Mouse (Mus musculus): Measurements from ENCODE around the gene Rcbtb1. TPM values are rescaled to one million over a fixed set of nuclear protein-coding genes. Genes with fewer than 3 reads are reported as not detected.

Gene Rcbtb1
- polyA plus RNA-seq, 1 experiment = 10.5 TPM

DNA sequence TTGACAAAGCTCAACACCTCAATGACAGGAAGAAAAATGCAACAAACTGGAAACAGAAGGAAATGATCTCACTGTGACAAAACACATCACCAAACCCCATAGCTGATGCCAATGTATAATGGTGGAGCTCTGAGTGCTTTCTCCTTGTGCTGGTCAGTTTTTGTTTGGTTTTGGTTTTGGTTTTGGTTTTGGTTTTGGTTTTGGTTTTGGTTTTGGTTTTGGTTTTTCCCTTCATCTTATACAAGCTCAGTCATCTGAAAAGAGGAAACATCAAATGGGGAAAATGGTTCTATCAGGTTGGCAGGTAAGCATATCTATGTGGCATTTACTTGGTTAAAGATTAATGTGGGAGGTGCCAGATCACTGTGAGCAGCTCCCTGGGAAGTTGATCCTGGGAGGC, 15.5 kb upstream of the Rcbtb1 start:
- Histone ChIP-seq H3K27me3 (ENCODE audit: control insufficient read depth, insufficient read depth, insufficient read length) (no peaks in the 10 kb centered on the region), H3K79me3 (ENCODE audit: low read depth) (no peaks in the 10 kb centered on the region), H3K79me2 (ENCODE audit: control insufficient read depth, insufficient read depth) (no peaks in the 10 kb centered on the region), H3ac (ENCODE audit: control insufficient read depth, insufficient read length, low read depth) (no peak overlapping the region), H3K4me3 (ENCODE audit: insufficient read depth, poor library complexity, severe bottlenecking) (no peak overlapping the region), H3K36me3 (ENCODE audit: control insufficient read depth, insufficient read depth) (no peaks in the 10 kb centered on the region)
- TF ChIP-seq MYOG (IDR thresholded peaks at IDR 0.05; ENCODE audit: control insufficient read depth, extremely low read depth, insufficient read length) = no peak
- TF ChIP-seq CTCF (IDR thresholded peaks at IDR 0.05; ENCODE audit: control insufficient read depth, insufficient read depth, insufficient read length) = no peak
- no peak for TF ChIP-seq MYOD1 (IDR thresholded peaks at IDR 0.05; ENCODE audit: control insufficient read depth, insufficient read length, low read depth)
- TF ChIP-seq USF1 (IDR thresholded peaks at IDR 0.05; ENCODE audit: low read depth) = no peak

DNA sequence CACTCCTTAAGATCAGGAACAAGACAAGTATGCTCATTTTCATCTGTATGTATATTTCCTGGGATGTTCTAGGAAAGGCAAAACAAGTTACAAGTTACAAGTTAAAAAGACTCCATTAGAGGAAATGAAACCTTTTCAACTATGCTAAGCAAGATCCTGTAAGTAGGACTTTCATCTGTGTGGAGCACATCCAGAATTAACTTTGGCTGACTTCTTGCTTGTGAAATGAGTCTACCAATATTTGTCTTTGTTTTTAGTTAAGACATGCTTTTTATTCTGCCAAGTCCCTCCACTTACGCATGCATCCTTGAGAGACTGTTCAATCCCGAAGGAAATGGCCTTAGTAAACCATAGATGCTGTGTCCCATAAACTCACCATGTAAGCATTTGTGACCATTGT, 14.9 kb upstream of the Rcbtb1 start:
- no peaks in the 10 kb centered on the region for H3K79me3 ChIP-seq (ENCODE audit: low read depth)
- no peaks in the 10 kb centered on the region for H3K36me3 ChIP-seq (ENCODE audit: control insufficient read depth, insufficient read depth)
- H3ac ChIP-seq (ENCODE audit: control insufficient read depth, insufficient read length, low read depth) = no peak overlapping the region
- no peaks in the 10 kb centered on the region for H3K27me3 ChIP-seq (ENCODE audit: control insufficient read depth, insufficient read depth, insufficient read length)
- TF ChIP-seq CTCF (IDR thresholded peaks at IDR 0.05; ENCODE audit: control insufficient read depth, insufficient read depth, insufficient read length) (no peak), MYOD1 (IDR thresholded peaks at IDR 0.05; ENCODE audit: control insufficient read depth, insufficient read length, low read depth) (no peak), MYOG (IDR thresholded peaks at IDR 0.05; ENCODE audit: control insufficient read depth, extremely low read depth, insufficient read length) (no peak)
- H3K79me2 ChIP-seq (ENCODE audit: control insufficient read depth, insufficient read depth) = no peaks in the 10 kb centered on the region
- H3K4me3 ChIP-seq (ENCODE audit: insufficient read depth, poor library complexity, severe bottlenecking) = no peak overlapping the region

DNA sequence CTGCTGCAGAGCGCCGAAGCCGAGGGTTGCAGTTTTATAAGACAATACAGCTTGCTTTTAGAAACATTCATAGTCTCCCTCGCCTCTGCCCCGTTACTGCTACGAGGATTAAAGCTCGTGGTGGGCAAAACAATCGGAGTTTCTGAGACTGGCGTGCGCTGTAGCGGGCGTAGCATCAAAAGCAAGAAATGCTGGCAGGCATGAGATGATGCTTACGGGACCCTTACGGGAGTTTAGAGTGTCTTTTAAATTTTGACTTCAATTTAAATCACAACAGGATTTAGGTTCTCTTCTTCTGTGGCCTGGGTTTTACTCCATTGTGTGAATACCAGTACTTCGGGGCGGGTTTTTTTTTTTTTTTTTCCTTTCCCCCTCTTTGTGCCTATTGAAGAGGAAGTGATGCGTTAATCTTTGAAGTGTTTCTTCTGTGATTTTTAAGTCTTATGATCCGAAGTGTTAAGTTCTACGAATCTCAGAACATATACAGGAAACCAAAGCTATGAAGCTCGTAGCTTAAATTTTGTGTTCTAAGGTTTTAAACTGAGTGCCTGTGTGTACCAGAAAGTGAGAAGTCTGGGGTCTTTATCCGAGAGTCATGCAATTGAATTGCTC, 701 bp downstream of the Rcbtb1 start:
- Histone ChIP-seq H3K79me2 (ENCODE audit: control insufficient read depth, insufficient read depth) (peaks cover 55% of the 10 kb centered on the region), H3K27me3 (ENCODE audit: control insufficient read depth, insufficient read depth, insufficient read length) (no peaks in the 10 kb centered on the region), H3K4me3 (ENCODE audit: insufficient read depth, poor library complexity, severe bottlenecking) (peak overlapping the region; percentile 79), H3K36me3 (ENCODE audit: control insufficient read depth, insufficient read depth) (no peaks in the 10 kb centered on the region), H3ac (ENCODE audit: control insufficient read depth, insufficient read length, low read depth) (peak overlapping the region; percentile 91), H3K79me3 (ENCODE audit: low read depth) (peaks cover 32% of the 10 kb centered on the region)
- no peak for TF ChIP-seq MYOG (IDR thresholded peaks at IDR 0.05; ENCODE audit: control insufficient read depth, extremely low read depth, insufficient read length)
- TF ChIP-seq CEBPB (IDR thresholded peaks at IDR 0.05; ENCODE audit: low read depth) = no peak
- TF ChIP-seq CTCF (IDR thresholded peaks at IDR 0.05; ENCODE audit: control insufficient read depth, insufficient read depth, insufficient read length) = no peak
- no peak for TF ChIP-seq USF1 (IDR thresholded peaks at IDR 0.05; ENCODE audit: low read depth)
- no peak for TF ChIP-seq MYOD1 (IDR thresholded peaks at IDR 0.05; ENCODE audit: control insufficient read depth, insufficient read length, low read depth)

DNA sequence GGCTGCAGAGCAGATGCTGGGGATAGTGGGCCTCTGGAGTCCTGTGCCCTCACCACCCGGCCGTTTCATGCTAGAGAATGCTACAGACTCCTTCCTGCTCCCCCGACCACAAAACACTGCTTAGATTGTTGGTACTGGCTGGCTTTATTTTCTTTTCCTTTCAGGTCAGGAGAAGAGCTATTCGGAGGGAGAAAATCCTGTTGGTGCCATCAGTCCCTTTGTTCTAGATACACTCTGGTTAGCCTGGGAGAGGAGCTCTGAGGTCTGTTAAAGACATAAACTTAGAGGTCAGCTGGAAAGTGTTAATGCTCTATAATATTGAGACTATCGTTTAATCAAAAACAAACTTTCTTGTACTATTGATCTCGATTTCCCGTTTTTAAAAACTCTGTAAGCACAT, 4.5 kb downstream of the Rcbtb1 start:
- H3K79me3 ChIP-seq (ENCODE audit: low read depth) = peaks cover 44% of the 10 kb centered on the region
- no peak overlapping the region for H3ac ChIP-seq (ENCODE audit: control insufficient read depth, insufficient read length, low read depth)
- peaks cover 9% of the 10 kb centered on the region for H3K36me3 ChIP-seq (ENCODE audit: control insufficient read depth, insufficient read depth)
- H3K27me3 ChIP-seq (ENCODE audit: control insufficient read depth, insufficient read depth, insufficient read length) = no peaks in the 10 kb centered on the region
- H3K4me3 ChIP-seq (ENCODE audit: insufficient read depth, poor library complexity, severe bottlenecking) = no peak overlapping the region
- peaks cover 82% of the 10 kb centered on the region for H3K79me2 ChIP-seq (ENCODE audit: control insufficient read depth, insufficient read depth)
- no peak for TF ChIP-seq FOSL1 (IDR thresholded peaks at IDR 0.05; ENCODE audit: insufficient read depth, low read length, poor library complexity, severe bottlenecking)
- no peak for TF ChIP-seq USF1 (IDR thresholded peaks at IDR 0.05; ENCODE audit: low read depth)
- no peak for TF ChIP-seq CTCF (IDR thresholded peaks at IDR 0.05; ENCODE audit: control insufficient read depth, insufficient read depth, insufficient read length)
- no peak for TF ChIP-seq MYOG (IDR thresholded peaks at IDR 0.05; ENCODE audit: control insufficient read depth, extremely low read depth, insufficient read length)
- no peak for TF ChIP-seq MYOD1 (IDR thresholded peaks at IDR 0.05; ENCODE audit: control insufficient read depth, insufficient read length, low read depth)
- no peak for TF ChIP-seq CEBPB (IDR thresholded peaks at IDR 0.05; ENCODE audit: low read depth)
- TF ChIP-seq MAX (IDR thresholded peaks at IDR 0.05) = no peak

DNA sequence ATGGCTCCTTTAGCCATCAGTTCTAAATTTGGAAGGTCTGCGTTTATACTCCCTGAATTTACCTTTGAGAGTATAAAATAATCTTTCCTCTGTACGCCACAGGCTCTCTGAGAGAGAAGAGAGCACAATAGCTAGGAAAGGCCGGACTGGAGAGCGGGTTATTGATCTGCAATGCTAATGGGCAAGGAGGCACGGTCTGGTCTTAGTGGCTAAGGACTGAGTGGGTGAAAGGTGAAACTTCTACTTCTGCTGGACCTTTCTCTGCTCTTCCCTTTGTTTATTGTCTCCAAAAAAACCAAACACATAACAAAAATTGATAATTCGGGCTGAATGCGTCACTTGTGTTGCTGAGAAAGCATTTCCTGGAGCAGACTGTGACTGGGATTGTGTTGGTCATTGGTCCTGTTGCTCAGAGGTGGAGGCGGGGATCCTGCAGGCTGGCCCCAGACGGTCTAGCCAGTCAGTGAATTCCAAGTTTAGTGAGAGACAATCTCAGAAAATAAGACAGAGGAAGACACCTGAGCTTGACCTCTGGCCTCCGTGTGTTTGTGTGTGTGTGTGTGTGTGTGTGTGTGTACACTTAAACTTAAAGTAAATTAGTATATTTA, 5.1 kb downstream of the Rcbtb1 start:
- peaks cover 44% of the 10 kb centered on the region for H3K79me3 ChIP-seq (ENCODE audit: low read depth)
- H3K79me2 ChIP-seq (ENCODE audit: control insufficient read depth, insufficient read depth) = peaks cover 82% of the 10 kb centered on the region
- H3K4me3 ChIP-seq (ENCODE audit: insufficient read depth, poor library complexity, severe bottlenecking) = no peak overlapping the region
- H3K36me3 ChIP-seq (ENCODE audit: control insufficient read depth, insufficient read depth) = peaks cover 9% of the 10 kb centered on the region
- no peaks in the 10 kb centered on the region for H3K27me3 ChIP-seq (ENCODE audit: control insufficient read depth, insufficient read depth, insufficient read length)
- no peak overlapping the region for H3ac ChIP-seq (ENCODE audit: control insufficient read depth, insufficient read length, low read depth)
- TF ChIP-seq FOSL1 (IDR thresholded peaks at IDR 0.05; ENCODE audit: insufficient read depth, low read length, poor library complexity, severe bottlenecking) (no peak), MAX (IDR thresholded peaks at IDR 0.05) (no peak), MYOD1 (IDR thresholded peaks at IDR 0.05; ENCODE audit: control insufficient read depth, insufficient read length, low read depth) (no peak), MYOG (IDR thresholded peaks at IDR 0.05; ENCODE audit: control insufficient read depth, extremely low read depth, insufficient read length) (no peak), USF1 (IDR thresholded peaks at IDR 0.05; ENCODE audit: low read depth) (no peak), CTCF (IDR thresholded peaks at IDR 0.05; ENCODE audit: control insufficient read depth, insufficient read depth, insufficient read length) (no peak)

DNA sequence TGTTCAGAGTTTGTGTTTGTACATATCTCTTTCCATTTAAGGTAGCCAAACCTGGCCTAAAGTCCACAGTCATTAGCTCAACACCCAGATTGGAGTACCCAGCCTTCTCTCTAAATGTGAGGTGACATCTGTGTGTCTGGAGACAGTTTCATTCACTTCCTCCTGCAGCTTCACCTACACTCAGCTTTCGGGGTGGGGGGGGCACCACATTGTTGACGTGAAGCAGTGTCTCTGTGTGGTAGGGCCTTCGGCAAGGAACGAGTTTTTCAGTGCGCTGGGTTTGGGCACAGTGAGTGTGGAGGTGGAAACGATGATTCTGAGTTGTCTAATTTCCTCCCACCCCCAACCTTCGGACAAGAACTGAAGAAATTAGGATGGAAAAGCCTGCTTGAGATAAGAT, 8.0 kb downstream of the Rcbtb1 start:
- Histone ChIP-seq H3K36me3 (ENCODE audit: control insufficient read depth, insufficient read depth) (peaks cover 15% of the 10 kb centered on the region), H3K27me3 (ENCODE audit: control insufficient read depth, insufficient read depth, insufficient read length) (no peaks in the 10 kb centered on the region), H3ac (ENCODE audit: control insufficient read depth, insufficient read length, low read depth) (no peak overlapping the region), H3K4me3 (ENCODE audit: insufficient read depth, poor library complexity, severe bottlenecking) (no peak overlapping the region), H3K79me2 (ENCODE audit: control insufficient read depth, insufficient read depth) (peaks cover 54% of the 10 kb centered on the region), H3K79me3 (ENCODE audit: low read depth) (peaks cover 25% of the 10 kb centered on the region)
- TF ChIP-seq CTCF (IDR thresholded peaks at IDR 0.05; ENCODE audit: control insufficient read depth, insufficient read depth, insufficient read length) = no peak
- no peak for TF ChIP-seq CEBPB (IDR thresholded peaks at IDR 0.05; ENCODE audit: low read depth)
- no peak for TF ChIP-seq USF1 (IDR thresholded peaks at IDR 0.05; ENCODE audit: low read depth)
- no peak for TF ChIP-seq MYOG (IDR thresholded peaks at IDR 0.05; ENCODE audit: control insufficient read depth, extremely low read depth, insufficient read length)
- TF ChIP-seq FOSL1 (IDR thresholded peaks at IDR 0.05; ENCODE audit: insufficient read depth, low read length, poor library complexity, severe bottlenecking) = no peak
- no peak for TF ChIP-seq MYOD1 (IDR thresholded peaks at IDR 0.05; ENCODE audit: control insufficient read depth, insufficient read length, low read depth)
- TF ChIP-seq MAX (IDR thresholded peaks at IDR 0.05) = no peak

All from C2C12 (cell line).